Mouse (Mus musculus) adrenal gland, adult (tissue): ENCODE measurements around the gene Rbms3.

Experiments
- DNase-seq, 2 experiments: peaks; one replicate each; pipeline ENCODE4 v3.0.0; 2022 to 2023; ENCODE audit warnings: low spot score in 1 of 2; ENCODE audit not compliant: inconsistent age in 2 of 2

Gene Rbms3

DNA sequence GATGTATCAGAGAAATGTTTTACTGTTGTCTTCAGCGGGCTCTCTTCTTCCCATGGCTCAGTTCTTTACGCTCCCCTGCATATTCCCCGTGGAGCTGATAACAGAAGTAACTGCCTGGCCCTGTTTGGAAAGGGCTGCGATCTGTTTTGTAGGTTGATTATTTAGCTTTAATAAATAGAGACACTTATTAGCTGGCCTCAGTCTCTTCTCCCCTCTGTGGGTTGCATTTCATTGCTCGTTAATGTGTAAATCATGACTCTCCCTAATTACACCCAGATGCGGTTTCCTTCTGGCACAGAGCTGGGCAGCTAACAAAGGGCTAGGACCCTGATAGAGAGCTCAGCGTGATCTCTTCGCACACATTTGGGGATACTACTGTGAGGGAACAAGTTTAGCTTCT, 1073.1 kb downstream of the Rbms3 start:
- no peak for DNase-seq

DNA sequence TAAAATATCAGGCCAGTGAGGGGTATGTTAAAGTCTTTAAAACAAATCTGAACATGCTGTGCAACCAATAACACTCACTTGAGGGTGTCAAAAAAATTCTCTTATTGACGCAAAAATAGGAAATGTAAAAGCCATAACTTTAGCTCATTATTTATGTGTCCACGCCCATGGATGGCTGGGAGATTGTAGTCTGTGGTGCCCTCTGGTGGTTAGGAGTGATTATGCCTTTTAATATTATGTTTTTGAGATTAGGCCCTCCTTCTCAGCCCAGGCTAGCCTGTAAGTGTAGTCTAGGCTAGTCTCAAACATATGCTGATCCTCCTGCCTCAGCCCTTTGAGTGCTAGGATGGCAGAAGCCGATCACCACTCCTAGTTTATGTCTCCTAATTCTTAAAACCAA, 1076.5 kb downstream of the Rbms3 start:
- DNase-seq, result peak in 1 of 2 experiments; percentile 64

- DNase-seq, result no peak
Observed at GRCm38 (mm10) chr9:116546156-116546555, 1083.6 kb downstream of the Rbms3 start.

DNA sequence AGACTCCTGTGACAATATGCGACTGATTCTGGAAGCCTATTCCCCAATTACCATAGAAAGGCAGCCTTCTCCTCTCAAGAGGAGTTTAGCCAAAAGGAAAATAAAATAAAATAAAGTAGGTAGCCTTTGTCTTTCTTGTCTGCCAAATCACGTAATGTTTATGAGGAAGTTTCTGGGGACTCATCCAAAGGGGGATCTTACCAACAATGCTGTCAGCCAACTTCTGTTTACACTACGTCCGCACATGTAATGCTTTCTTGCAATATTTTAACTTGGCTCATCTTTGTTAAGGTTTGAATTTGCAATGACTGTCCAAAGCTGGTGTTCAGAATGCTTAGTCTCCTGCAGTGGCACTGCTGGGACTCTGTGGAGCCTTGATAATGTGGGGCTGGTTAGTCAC, 1086.9 kb downstream of the Rbms3 start:
- DNase-seq, result no peak

GRCm38 (mm10) chr9:116541976-116542375, 1087.7 kb downstream of the Rbms3 start:
- DNase-seq, result no peak

DNA sequence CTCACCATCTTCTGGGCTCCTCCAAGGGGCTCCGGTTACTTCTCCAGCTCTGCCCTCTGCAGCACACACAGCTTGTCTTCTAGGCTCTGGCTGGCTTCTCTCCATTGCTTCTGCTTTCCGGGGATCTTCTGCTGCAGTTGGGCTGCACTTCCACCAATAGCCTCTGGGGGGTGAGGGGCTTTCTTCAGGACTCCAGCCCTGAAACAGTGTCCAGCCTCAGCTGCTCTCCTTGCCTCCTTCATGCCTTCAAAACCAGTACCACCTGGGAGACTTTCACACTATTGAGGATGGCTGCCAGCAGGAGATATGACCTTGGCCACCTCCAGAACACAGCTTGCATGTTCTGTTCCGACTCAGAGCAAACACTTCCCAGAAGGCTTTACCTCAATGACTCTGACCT, 1094.0 kb downstream of the Rbms3 start:
- DNase-seq, result peak in 1 of 2 experiments; percentile 28

GRCm38 (mm10) chr9:116533381-116533780, 1096.3 kb downstream of the Rbms3 start:
- no peak for DNase-seq

DNA sequence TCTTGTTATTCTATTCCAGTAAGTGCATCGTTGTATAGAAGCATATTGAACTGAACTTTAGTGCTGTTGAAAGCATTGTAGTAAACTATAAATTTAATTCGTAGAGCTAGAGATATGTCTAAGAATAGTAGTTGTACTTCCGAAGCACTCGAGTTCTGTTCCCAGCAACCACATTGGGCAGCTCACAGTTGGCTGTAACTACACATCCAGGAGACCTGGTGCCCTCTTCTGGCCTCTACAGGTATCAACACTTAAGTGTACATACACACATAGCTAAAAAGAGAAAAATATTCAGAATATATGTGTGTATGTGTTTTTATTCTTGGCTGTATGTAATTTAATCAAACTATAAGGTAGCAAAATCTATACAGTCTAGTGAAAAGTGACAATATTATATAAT, 1098.6 kb downstream of the Rbms3 start:
- no peak for DNase-seq

DNA sequence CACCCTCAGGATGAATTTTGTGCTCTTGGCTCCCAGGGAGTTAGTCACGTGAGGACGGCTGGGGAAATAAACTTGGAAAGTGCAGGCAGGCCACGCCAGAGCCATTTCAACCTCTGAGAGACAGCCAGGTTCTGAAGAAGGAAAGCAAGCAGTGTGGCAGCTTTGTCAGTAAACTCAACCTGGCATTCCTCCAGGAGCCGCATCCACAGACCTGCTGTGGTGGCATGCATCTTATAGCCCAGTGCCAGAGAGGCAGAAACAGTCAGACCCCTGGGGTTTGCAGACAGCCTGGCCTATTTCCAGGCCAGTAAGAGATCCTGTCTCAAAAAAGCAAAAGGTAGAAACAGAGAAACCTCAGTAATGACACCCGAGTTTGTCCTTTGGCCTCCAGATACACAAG, 1105.3 kb downstream of the Rbms3 start:
- no peak for DNase-seq
